Mouse (Mus musculus): ENCODE results near the gene Mief2.

Mief2 gene

DNA sequence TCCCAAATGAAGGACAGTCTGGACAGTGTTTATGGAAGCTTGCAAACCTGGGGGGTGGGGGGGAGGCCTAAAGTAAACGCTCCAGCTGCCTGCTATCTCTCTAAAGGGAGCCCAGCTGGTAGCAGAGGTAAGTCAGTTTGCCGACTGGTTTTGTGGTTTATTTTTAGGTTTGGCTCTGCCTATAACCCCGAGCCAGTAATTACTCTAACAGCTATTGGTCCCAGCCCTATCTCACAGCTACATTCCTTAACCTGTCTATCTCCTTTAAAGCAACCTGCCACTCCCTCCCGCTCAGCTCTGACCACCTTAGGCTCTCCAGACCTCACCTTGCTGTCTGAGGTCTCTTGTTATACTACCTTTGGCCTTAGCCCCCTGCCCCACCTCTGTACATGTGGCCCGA is 8.9 kb upstream of the Mief2 start:
- DNase-seq (ENCODE audit: low read depth, low spot score): no peak

DNA sequence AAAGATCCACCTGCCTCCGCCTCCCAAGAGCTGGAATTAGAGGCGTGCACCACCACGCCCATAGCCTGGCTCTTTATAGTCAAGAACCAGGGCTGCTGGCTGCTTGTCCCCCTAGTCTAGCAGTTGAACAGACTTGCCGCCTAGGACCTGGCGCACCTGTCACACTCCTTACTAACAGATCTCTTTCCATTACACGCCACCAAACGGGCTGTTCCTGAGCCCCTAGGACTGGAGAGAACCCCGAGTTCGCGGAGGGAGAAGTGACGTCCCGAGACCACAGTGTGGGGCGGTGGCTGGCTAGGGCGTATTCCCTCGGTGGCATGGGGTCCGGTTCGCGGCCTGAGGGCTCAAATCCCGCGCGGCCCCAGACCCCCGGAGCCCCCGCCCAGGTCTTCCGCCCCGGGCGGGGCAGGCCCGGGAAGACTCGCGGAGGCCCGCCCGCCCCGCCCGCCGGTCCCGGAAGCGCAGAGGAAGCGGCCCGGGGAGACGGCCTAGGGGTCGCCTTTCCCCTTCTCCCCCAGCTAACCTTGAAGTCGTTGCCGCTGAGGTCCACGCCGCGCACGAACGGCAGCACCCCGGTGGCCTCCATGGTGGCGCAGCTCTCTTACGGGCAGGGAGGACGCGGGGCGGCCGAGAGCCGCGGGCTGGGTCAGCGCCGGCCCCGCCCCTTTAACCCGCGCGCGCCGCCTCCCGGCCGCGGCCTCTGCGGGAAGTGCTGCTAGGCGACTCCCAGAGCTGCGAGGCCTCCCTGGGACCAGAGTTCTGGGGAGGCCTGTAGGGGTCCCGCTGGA is 1.4 kb upstream of the Mief2 start, which contains the start of gene Flii:
Flii (minus strand) TSS at position 663 of the 791 bp plus-strand sequence.
- peak; percentile 57 for DNase-seq (ENCODE audit: low read depth, low spot score)

DNA sequence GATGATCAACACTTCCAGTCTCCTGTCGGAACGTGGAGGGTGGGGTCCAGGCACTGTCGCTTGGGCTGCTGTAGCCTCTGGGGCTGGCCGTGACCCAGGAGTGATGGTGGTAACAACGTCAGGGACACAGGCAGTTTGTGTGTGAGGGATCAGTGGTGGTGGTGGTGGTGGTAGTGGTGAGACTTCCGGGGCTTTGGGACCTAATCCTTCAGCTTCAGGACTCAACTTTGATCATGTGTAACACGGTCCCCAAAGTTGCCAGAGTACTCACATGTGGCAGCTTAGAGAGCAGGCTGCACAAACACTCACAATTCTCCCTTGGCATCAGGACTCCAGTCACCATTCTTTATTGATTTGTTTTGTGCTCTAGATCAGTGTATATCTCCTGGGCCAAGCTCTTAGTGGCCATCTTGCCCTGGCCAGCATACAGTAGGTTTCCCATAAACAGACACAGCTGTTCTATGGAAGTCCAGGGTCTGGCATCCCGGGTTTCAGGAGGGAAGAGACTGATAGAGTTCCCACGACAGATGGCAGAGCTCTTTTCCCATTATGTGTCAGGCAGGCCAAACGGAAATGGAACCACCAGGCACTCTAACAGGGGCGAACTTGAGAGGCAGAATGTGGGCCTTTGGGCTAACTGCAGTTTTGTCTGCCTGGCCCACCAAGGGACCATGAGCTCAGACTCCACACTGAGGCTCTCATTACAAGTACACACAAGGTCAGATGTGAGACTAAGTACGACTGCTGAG is 632 bp upstream of the Mief2 start:
- DNase-seq (ENCODE audit: low read depth, low spot score): no peak

DNA sequence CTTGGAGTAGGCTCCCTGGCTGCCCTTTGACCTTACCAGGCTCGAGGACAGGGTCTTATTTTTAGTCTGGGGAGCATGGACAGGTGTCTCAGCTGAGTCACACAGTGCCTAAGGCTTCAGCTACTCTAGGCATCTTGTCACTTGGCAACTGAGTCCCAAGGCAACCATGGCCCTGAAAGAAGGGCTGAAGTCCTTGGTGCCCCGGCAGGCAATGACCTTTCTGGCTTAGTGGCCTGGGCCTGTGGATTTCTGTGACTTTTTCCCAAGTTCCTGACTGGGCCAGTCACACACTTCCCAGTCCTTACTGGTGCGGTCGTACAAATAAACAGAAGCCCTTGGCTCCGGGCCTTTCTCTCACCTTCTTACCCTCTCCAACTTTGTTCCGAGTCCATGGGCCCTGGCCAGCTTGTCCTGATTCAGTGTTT is 1.0 kb downstream of the Mief2 start:
- no peak for DNase-seq (ENCODE audit: low read depth, low spot score)

DNA sequence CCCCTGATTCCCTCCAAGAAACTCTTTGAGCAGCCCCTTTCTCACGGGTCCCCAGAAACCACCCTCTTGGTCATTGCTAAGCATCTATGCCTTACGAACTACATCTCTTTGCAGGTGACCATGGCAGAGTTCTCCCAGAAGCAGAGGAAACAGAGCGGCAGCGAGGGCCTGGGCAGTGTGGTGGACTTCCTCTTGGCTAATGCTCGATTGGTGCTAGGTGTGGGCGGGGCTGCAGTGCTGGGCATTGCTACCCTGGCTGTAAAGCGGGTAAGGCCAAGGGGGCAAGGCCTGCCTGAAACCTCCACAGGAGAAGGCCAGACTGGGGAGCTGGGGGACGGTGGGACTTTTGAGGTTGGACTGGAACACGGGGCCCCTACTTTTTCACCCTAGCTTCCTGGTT is 2.0 kb downstream of the Mief2 start:
- DNase-seq (ENCODE audit: low read depth, low spot score): no peak

DNA sequence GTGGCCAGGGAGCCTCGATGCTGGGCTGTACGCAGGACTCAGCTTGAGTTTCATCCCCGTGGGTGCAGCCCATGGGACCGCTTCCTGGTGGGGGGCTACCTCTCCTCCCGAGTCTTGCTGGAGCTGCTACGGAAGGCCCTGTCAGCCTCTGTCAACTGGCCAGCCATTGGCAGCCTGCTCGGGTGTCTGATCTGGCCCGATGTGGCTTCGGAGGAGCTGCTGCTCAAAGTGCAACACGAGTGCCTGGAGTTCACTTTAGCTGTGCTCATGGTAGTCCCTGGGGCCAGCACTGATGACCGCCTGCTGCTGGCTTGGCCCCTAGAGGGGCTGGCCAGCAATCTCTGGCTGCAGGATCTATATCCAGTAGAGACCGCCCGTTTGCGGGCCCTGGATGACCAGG is 3.1 kb downstream of the Mief2 start:
- no peak for DNase-seq (ENCODE audit: low read depth, low spot score)

DNA sequence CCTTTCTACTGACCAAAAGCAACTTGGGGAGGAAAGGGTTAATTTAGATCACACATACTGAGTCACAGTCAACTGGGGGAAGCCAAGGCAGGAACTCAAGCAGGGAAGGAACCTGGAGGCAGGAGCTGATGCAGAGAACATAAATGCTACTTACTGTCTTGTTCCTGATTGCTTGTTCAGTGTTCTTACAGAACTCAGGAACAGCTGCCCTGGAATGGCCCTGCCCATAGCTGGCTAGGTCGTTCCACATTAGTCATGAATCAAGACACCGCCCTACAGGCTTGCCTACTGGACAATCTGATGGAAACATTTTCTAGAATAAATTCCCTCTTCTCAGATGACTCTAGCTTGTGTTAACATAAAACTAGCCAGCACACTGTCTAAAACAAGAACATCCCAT is 6.0 kb downstream of the Mief2 start:
- DNase-seq (ENCODE audit: low read depth, low spot score): no peak

DNA sequence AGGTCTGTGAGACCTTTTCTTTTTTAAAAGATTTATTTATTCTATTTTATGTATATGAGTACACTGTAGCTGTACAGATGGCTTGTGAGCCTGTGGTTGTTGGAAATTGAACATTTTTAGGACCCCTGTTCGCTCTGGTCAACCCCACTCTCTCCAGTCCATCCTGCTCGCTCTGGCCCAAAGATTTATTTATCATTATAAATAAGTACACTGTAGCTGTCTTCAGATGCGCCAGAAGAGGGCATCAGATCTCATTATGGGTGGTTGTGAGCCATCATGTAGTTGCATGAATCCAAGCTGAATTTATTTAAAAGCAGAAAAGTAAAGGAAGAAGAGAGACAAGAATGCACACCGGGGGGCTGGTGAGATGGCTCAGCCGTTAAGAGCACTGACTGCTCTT is 7.0 kb downstream of the Mief2 start:
- no peak for DNase-seq (ENCODE audit: low read depth, low spot score)

DNA sequence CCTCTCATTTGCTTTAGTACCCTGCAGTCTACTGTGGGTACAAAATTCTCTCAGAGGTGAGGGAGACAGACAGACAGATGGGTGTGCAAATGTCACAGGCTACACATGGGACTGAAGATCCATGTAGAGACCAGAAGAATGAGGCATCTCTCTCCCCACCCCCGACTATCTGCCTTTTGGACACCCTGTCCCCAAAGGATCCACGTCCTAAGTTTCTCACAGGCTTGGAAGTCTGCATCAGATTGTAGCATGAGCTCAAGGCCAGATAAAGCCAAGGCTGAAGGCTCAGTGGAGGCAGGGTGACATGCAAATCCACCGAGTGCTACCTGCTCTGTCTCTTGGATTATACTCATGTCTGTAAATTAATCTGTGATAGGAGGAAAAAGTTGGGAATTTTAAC is 8.3 kb downstream of the Mief2 start:
- DNase-seq (ENCODE audit: low read depth, low spot score): no peak

DNA sequence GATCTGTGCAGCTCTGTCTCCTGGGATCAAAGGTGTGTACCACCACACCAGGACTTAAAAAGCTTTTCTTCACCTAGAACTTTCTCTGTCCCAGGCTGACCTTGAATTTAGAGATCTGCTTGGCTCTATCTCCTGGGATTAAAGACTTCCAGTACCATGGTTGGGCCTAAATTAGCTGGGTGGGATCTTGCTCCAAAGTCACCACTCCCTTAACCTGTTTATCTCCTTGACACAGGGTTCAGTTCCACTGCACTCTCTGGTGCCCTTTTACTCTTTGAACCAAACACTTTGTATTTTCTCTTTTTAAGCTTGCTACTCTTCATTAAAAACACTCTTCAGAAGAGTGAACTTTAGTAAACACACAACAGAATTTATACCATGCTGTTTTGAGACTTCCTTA is 9.3 kb downstream of the Mief2 start:
- no peak for DNase-seq (ENCODE audit: low read depth, low spot score)

DNA sequence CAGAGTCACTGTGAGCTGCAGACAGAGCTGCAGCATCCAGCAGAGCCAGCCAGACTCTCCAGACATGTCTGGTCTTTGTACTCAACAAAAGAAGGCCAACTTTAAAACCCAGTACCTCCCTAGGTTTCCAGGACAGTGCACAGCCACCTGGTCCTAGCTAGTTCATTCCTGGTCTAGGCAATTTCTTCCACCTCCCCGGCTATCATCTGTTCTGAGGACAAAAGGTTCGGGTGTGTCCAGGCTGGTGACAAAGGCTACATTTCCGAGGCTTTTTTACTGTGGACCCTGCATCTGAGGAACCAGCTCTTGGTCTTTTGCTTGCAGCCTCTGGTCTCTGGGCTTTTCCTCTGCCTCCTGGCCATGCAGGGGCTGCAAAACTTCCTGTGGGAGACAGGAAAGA is 12.1 kb downstream of the Mief2 start:
- DNase-seq (ENCODE audit: low read depth, low spot score): peak; percentile 39

DNA sequence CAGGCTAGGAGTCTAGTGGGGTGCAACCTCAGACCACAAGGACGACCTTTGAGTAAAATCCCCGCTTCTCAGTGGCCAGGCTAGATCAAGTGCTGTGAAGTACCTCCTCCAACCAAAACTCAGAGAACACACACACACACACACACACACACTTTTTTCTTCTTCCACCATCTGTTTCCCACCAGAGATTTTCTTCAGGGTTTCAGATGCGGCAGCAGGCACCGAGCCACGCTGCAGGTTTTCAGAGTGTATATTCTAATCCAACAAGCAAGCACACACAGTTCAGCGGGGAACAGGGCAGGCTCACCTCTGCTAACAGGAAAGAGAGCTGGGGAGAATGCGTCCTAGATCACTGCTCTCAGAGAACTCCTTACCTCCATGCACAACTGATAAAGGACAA is 27.4 kb downstream of the Mief2 start:
- no peak for DNase-seq (ENCODE audit: low read depth, low spot score)

DNA sequence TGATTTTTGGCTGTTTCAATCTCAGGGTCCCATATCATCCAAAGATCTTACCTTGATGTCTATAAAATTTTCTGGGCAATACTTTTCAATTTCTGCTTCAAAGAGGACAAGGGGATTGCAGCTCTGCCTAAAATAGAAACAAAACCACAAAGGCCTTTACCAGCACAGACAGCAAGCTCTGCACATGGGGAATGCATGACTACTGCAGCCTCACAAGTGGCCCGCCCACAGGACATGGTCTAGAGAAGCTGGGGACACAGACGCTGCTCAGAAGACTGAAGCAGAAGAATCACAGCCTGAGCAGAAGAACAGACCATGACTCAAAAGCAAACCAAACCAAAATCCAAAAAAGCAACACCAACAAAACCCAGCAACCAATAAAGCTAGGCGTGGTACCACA is 33.5 kb downstream of the Mief2 start:
- no peak for DNase-seq (ENCODE audit: low read depth, low spot score)

DNA sequence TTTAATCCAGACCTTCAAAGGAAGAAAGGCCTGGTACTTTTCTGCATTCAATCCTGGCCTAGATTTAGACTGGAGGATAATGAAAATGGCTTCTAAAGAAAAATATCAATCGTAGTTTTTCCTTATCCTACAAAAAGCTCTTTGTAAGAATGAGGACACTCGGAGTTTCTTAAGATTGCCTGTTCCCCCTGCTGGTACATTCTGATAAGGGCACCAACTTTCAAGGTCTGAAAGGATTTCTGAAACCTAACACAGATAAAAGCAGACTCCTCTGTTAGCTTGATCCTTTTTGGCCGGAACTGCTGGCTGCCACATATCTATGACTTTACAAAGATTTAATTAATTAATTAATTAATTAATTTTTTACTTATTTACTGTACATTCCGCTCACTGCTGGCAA is 38.8 kb downstream of the Mief2 start:
- no peak for DNase-seq (ENCODE audit: low read depth, low spot score)

DNA sequence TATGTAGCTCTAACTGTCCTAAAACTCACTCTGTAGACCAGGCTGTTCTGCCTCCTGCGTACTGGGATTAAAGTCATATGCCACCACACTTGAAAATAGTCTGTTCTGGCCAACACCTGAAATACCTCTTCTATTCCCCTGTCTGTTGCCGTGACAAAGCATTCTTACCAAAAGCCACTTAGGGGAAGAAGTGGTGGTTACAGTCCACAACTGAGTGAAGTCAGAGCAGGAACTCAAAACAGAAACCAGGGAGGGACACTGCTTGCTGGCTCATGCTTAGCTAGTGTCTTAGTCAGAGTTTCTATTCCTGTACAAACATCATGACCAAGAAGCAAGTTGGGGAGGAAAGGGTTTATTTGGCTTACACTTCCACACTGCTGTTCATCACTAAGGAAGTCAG is 41.1 kb downstream of the Mief2 start:
- DNase-seq (ENCODE audit: low read depth, low spot score): no peak

DNA sequence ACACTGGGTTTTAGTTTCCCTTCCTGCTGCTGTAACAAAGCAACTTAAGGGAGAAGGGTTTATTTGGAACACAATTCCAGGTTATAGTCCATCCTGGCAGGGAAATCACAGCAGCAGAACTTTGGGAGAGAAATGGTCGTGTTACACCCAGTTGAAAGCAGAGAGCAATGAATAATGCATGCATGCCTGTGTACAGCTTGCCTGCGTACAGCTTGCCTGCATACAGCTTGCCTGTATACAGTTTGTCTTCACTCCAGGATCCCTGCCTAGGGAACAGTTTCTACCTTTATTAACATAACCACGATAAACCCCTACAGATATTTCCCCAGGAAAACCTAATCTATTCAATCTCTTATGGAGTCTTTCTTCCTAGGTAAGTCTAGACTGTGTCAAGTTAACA is 42.6 kb downstream of the Mief2 start:
- DNase-seq (ENCODE audit: low read depth, low spot score): no peak

DNA sequence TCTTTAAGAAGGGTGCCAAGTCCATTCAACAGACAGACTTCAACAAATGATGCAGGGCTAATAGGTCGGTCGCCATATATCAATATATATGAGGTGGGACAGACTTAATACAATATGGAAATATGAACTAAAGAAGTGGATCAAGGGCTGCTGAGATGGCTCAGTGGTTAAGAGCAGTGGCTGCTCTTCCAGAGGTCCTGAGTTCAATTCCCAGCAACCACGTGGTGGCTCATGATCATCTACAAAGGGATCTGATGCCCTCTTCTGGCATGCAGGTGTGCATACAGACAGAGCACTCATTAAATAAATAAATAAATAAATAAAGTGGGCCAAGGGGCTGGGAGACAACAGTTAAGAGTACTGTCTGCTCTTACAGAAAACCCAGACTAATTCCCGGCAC is 44.0 kb downstream of the Mief2 start:
- no peak for DNase-seq (ENCODE audit: low read depth, low spot score)

DNA sequence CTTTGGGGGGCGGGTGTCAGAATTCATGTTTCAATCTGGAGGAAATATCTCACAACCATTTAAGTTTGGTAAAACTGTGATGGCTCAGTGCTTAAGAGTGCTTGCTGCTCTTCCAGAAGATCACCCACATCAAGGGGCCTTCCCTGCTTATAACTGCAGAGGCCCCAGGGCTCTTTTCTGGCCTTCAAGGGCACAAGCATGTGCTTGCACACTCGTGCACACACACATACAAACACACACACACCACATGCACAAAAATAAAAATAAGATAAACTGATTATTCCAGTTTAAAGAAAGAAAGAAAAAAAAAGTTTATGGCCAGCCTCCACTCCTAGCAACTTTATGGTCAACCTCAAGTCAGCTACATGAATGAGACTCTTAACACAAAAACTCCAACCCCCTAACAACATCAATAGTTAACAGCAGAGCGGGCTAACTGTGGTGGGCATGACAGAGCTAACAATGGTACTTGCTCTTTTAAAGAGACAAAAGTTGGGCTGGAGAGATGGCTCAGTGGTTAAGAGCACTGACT is 46.0 kb downstream of the Mief2 start:
- no peak for DNase-seq (ENCODE audit: low read depth, low spot score)

DNA sequence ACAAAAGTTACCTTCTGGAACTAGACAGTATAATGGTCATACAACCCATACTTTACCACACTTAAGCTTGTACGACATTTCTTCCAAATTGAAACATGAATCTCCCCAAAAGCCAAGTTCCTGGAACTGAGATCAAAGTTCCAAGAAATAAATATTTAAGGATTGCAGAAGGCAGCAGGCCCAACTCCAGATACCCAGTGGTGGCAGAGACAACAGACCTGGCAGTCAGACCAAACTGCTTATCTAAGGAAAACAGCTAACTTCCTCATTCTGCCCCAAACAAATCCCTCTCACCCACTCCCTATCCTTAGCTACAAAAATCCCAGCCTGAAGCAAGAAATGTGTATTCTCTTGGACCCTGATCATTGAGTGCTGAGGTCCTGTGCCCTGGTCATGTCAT is 46.6 kb downstream of the Mief2 start:
- no peak for DNase-seq (ENCODE audit: low read depth, low spot score)

DNA sequence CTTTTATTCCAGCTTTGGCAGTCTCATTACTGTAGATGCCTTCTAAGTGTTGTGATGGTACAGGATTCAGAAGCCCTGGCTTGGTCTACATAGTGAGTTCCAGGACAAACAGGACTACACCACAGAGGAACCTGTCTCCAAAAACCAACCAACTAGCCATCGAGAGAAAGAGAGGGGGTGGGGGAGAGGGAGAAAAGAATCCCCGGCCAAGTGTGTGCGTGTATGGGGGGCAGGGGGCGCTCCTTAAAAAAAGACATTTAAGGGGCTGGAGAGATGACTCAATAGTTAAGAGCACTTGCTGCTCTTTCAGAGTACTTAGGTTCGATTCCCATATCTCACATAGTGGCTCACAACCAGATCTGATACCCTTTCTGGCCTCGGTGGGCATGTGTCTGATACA is 47.4 kb downstream of the Mief2 start:
- DNase-seq (ENCODE audit: low read depth, low spot score): no peak

DNA sequence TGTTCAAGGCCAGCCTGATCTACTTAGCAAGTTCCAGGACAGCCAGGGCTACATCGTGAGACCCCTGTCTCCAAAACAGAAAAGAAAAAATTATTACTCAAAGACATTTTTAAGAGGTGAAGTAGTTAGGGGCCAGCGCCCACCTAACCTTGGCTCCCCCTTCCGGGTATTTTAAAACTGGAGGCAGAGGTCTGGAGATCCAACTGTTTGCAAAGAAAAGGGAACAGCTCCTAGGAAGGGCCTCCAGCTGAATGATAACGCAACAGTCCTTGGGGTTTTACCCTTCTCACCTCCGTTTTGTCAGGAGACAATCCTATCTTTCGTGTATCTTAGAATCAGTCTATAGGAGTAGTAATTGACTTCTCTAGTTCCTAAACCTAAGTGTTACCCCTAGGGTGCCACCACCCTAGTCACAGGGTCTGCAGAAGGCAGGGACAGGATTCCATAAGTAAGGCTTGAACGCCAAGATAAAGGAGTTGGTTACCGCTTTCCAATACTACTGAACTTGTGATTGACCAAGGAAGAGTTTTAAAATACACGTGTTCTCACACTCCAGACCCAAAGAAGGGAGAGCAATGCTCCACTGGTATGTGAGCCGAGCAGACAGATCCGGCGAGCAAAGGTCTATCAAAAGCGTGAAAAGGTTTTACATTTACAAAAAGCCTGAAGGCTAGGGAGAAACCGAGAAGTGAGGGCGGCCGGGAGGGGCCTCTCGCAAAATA is 48.1 kb downstream of the Mief2 start:
- no peak for DNase-seq (ENCODE audit: low read depth, low spot score)

All from WW6 (cell line).